Comparison of ENCODE assay signal across 28 mouse cellular contexts in genomic region chr8:122421376-122422070, GRCm38 (mm10). TPM values are rescaled to one million over a fixed set of nuclear protein-coding genes. Genes with fewer than 3 reads are reported as not detected.
DNase-seq lines count a peak whose midpoint lies in the region; ATAC-seq and TF ChIP-seq lines count a peak whose summit lies in the region.
"Had no signal": no experiment of that assay in that cellular context is flagged by ENCODE, and none has a peak within 500 bp of the region (broad histone marks: within the 10 kb centered on the region; RNA-seq: fewer than 3 reads in every experiment).

TSS of gene Il17c (plus strand) at chr8:122422020.

- no peak within 1 kb of the TSS for H3K4me3 ChIP-seq in kidney, adult 2 months (ENCODE audit: insufficient read depth, low read depth, low read length)
- no peak within 1 kb of the TSS for H3K4me3 ChIP-seq in kidney, embryonic 15.5 days (replicated peaks)
- no peak within 1 kb of the TSS for H3K4me3 ChIP-seq in intestine, embryonic 15.5 days (replicated peaks)
- H3K4me3 ChIP-seq in stomach, embryonic 15.5 days (replicated peaks) = no peak within 1 kb of the TSS
- H3K4me3 ChIP-seq: forebrain, embryonic 13.5 days; heart, adult 2 months; limb, embryonic 15.5 days; megakaryocyte, embryonic 14.5 days; myocyte had no signal

- peak; percentile 72 to 74 for DNase-seq in cerebellum, postnatal 10 days
- no peak for DNase-seq in cerebellum, adult 11 months
- DNase-seq in kidney, adult 2 months = peak; percentile 64
- DNase-seq: adrenal gland, postnatal 36 days; cerebellum, adult 9-11 months; embryo, embryonic 11 days; gastrocnemius, postnatal 10 days; heart, adult 2 months; heart, postnatal 36 days; midbrain, embryonic 14.5 days; right cerebral cortex, postnatal 25 days; thymus, postnatal 14 days had no signal

- 0 out of 2 replicates have a peak, but pooled peaks cover 3% of the 10 kb centered on the region for H3K4me1 ChIP-seq in kidney, adult 2 months (ENCODE audit: control insufficient read depth, insufficient read depth, low read length)
- peaks cover 18% of the 10 kb centered on the region for H3K4me1 ChIP-seq in kidney, embryonic 15.5 days
- H3K4me1 ChIP-seq in intestine, embryonic 15.5 days (replicated peaks) = peaks cover 9% of the 10 kb centered on the region
- 0 out of 2 replicates have a peak, but pooled peaks cover 4% of the 10 kb centered on the region for H3K4me1 ChIP-seq in stomach, embryonic 15.5 days
- H3K4me1 ChIP-seq: forebrain, embryonic 13.5 days; limb, embryonic 15.5 days had no signal

- ATAC-seq in kidney, embryonic 15.5 days (replicated peaks; ENCODE audit: low FRiP score) = no peak
- peak; percentile 89 for ATAC-seq in intestine, embryonic 15.5 days
- peak; percentile 47 for ATAC-seq in stomach, embryonic 15.5 days (ENCODE audit: insufficient read depth, low FRiP score, low read depth)
- ATAC-seq in erythroblast, adult 5-6 weeks (replicated peaks; ENCODE audit: low FRiP score, poor library complexity, severe bottlenecking) = no peak
- ATAC-seq: activated CD4-positive, CD25-positive, alpha-beta regulatory T cell, adult 4 months; forebrain, embryonic 13.5 days had no signal

- no peak within 1 kb of the TSS for H3K4me2 ChIP-seq in kidney, embryonic 15.5 days
- H3K4me2 ChIP-seq in intestine, embryonic 15.5 days (replicated peaks) = 0 out of 2 replicates have a peak within 1 kb of the TSS, but pooled peaks have one; percentile 19
- no peak within 1 kb of the TSS for H3K4me2 ChIP-seq in stomach, embryonic 15.5 days
- H3K4me2 ChIP-seq: forebrain, embryonic 13.5 days; hindbrain, embryonic 14.5 days; limb, embryonic 15.5 days had no signal

- TF ChIP-seq POLR2A in kidney, adult 2 months (IDR thresholded peaks at IDR 0.05; ENCODE audit: low read depth, low read length) = no peak

- no peaks in the 10 kb centered on the region for H3K9me3 ChIP-seq in kidney, embryonic 15.5 days (replicated peaks)
- H3K9me3 ChIP-seq in intestine, embryonic 15.5 days = no peaks in the 10 kb centered on the region
- H3K9me3 ChIP-seq in stomach, embryonic 15.5 days = no peaks in the 10 kb centered on the region
- H3K9me3 ChIP-seq: forebrain, embryonic 13.5 days; G1E; limb, embryonic 15.5 days; megakaryocyte, embryonic 14.5 days had no signal

- H3K9ac ChIP-seq in kidney, embryonic 15.5 days = no peak within 1 kb of the TSS
- H3K9ac ChIP-seq in intestine, embryonic 15.5 days = no peak within 1 kb of the TSS
- H3K9ac ChIP-seq in stomach, embryonic 15.5 days = no peak within 1 kb of the TSS
- H3K9ac ChIP-seq: forebrain, embryonic 13.5 days; hindbrain, embryonic 14.5 days; limb, embryonic 15.5 days had no signal

- no peak within 1 kb of the TSS for H3K27ac ChIP-seq in kidney, adult 2 months (ENCODE audit: insufficient read depth, low read depth, low read length)
- H3K27ac ChIP-seq in kidney, embryonic 15.5 days = no peak within 1 kb of the TSS
- peak within 1 kb of the TSS; percentile 32; the same call in 1 of the 2 replicates for H3K27ac ChIP-seq in intestine, embryonic 15.5 days
- H3K27ac ChIP-seq in stomach, embryonic 15.5 days = peak within 1 kb of the TSS; percentile 46; the same call in 1 of the 2 replicates
- H3K27ac ChIP-seq: heart, adult 2 months; hindbrain, embryonic 14.5 days; limb, embryonic 15.5 days had no signal

- TF ChIP-seq CTCF in kidney, adult 2 months (conservative IDR thresholded peaks at IDR 0.05; ENCODE audit: insufficient read depth, insufficient read length, low read depth, low read length) = no peak

- no peaks in the 10 kb centered on the region for H3K27me3 ChIP-seq in kidney, adult 2 months (replicated peaks; ENCODE audit: control insufficient read depth, insufficient read depth, low read length)
- no peaks in the 10 kb centered on the region for H3K27me3 ChIP-seq in kidney, embryonic 15.5 days
- H3K27me3 ChIP-seq in intestine, embryonic 15.5 days (replicated peaks) = no peaks in the 10 kb centered on the region
- H3K27me3 ChIP-seq in stomach, embryonic 15.5 days (replicated peaks) = no peaks in the 10 kb centered on the region
- H3K27me3 ChIP-seq: forebrain, embryonic 13.5 days; limb, embryonic 15.5 days; megakaryocyte, embryonic 14.5 days had no signal

- 54% methylated on average over 14 of the region's 14 CpGs for WGBS in kidney, adult 2 months
- WGBS in kidney, embryonic 15.5 days = 82% methylated on average over 14 of the region's 14 CpGs
- 64% methylated on average over 14 of the region's 14 CpGs for WGBS in intestine, embryonic 15.5 days
- 69% methylated on average over 14 of the region's 14 CpGs for WGBS in stomach, embryonic 15.5 days

- no peaks in the 10 kb centered on the region; the same call in none of the 2 replicates for H3K36me3 ChIP-seq in kidney, adult 2 months (ENCODE audit: control insufficient read depth, insufficient read depth, low read length)
- H3K36me3 ChIP-seq in kidney, embryonic 15.5 days = peaks cover 38% of the 10 kb centered on the region
- peaks cover 10% of the 10 kb centered on the region; the same call in 1 of the 2 replicates for H3K36me3 ChIP-seq in intestine, embryonic 15.5 days
- 0 out of 2 replicates have a peak, but pooled peaks cover 3% of the 10 kb centered on the region for H3K36me3 ChIP-seq in stomach, embryonic 15.5 days

RNA-seq across cellular contexts. Expression of gene Il17c, which starts in this region (rescaled TPM):
- polyA plus RNA-seq in kidney, adult 2 months (2012; rRNA removed) = 0.11 TPM in 1 of 2 replicates, not detected in the other
- polyA plus RNA-seq in kidney, embryonic 15.5 days (2015; fragmentation: Nextera tagmentation; extraction: Ambion mirVana) = not detected in 2 replicates
- not detected in 2 replicates for polyA plus RNA-seq in intestine, embryonic 15.5 days (2015; fragmentation: Nextera tagmentation; extraction: Ambion mirVana)
- polyA plus RNA-seq in stomach, embryonic 15.5 days (2015; fragmentation: Nextera tagmentation; extraction: Ambion mirVana) = not detected in 2 replicates
- total RNA-seq in erythroblast, adult 5-6 weeks (2015; ENCODE audit: low replicate concordance) = not detected in 2 replicates
- total RNA-seq in erythroblast, adult 5-6 weeks (2017; ENCODE audit: low replicate concordance) = not detected in 2 replicates
- total RNA-seq: adrenal gland, postnatal 36 days; G1E; gastrocnemius, postnatal 10 days; heart, adult 2 months; heart, postnatal 36 days; layer of hippocampus, adult 8-10 months; left cerebral cortex, postnatal 25 days had no signal
- polyA plus RNA-seq: activated CD4-positive, CD25-positive, alpha-beta regulatory T cell, adult 4 months; forebrain, embryonic 13.5 days; G1E; heart, adult 2 months; heart, embryonic 14.5 days; hindbrain, embryonic 14.5 days; liver, embryonic 16.5 days; midbrain, embryonic 14.5 days; myocyte; neural tube, embryonic 14.5 days had no signal

Comparison
In these comparisons a context has a peak if more than half of its experiments do, and no peak if none do; other contexts are left out.
1. Peak in DNase-seq in kidney, adult 2 months; RNA of the gene not detected or under 1 TPM.
2. Peak in ATAC-seq, H3K27ac ChIP-seq and H3K4me2 ChIP-seq in intestine, embryonic 15.5 days; RNA of the gene not detected or under 1 TPM.
3. Peak in ATAC-seq and H3K27ac ChIP-seq in stomach, embryonic 15.5 days; RNA of the gene not detected or under 1 TPM.